Mouse (Mus musculus) layer of hippocampus, postnatal 36 days (tissue): ENCODE measurements around the gene Cfap70. TPM values are rescaled to one million over a fixed set of nuclear protein-coding genes. Genes with fewer than 3 reads are reported as not detected.
A peak's percentile ranks its signal among the peaks of the same experiment; 100 is the strongest.

Experiments used
- DNase-seq, 2 experiments: peaks; one replicate each; pipeline ENCODE4 v3.0.0; 2022
- total RNA-seq, 2 experiments: library from RNA; stranded (reverse); gene quantifications; 2 replicates each; pipeline ENCODE4 v1.2.3; 2021

Gene Cfap70
- total RNA-seq: 1 to 10 TPM in 1 of 2 experiments, under 1 TPM in 1; 0.75 to 2.4 TPM

DNA sequence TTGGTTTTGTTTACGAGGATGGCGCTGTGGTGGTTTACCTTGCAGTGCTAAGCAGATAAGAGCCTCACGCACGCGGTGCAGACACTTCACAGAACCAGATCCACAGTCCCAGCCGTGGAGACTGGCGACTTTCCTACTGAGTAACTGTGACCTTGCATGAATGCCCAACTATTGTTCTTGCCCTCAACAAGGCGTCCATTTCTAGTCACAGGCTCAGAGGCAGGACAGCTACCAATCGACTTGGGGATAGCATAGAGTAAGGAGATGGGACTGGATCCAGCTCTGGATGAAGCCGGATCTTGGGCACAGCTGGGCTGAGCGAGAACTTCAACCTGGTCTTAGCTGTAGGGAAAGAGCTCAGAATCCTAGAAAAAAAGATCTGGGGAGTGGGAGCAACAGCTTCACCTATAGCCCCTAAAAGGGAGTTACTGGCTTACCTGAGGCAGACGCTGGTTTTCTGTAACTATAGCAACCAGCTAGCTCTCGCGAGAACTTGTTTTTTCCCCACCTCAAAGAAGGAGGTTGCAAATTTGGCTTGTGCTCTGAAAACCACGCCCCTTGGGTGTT is at the start of gene Cfap70:
Cfap70 (minus strand) TSS at position 462 of the 567 bp plus-strand sequence.
- DNase-seq: peak; percentile 10 to 13

DNA sequence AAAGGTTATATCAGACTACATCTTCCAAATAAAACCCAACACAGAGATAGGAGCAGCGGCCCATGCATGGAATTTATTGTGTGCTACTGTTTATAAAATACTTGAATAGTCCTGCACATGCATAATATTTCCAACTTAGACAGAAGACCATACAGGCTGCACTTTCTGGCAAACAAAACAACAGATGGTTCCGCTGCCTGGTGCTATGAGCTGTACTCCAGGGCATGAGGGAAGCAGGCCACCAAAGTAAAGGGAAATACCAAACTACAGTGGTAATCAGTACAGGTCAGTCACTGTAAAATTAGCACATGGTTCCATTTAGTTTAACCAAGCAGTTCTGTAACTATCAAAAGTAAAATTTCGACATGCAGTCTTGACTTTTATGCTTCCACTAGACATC is 48.0 kb upstream of the Cfap70 start:
- no peak for DNase-seq

DNA sequence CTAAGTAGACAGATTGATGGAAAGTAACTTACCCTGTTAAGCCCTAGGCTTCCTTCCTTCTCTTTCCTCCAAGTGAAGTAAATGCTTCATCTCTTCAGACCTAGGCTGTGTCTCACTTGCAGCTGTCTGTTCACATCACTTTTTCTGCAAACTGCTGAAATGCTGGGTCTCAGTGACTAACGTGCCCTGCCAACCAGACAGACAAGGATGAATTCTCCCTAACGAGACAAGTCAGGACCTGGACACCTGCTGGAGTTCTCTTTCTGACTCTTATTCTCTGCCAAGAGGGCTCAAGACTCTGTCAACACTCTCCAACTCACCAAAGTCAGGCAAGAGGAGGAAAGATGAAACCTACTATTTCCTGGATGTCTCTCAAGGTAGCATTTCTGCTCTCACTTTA is 44.6 kb upstream of the Cfap70 start, which contains the start of gene Mss51:
Mss51 (minus strand) TSS at position 299 of the 400 bp plus-strand sequence.
- DNase-seq: no peak

DNA sequence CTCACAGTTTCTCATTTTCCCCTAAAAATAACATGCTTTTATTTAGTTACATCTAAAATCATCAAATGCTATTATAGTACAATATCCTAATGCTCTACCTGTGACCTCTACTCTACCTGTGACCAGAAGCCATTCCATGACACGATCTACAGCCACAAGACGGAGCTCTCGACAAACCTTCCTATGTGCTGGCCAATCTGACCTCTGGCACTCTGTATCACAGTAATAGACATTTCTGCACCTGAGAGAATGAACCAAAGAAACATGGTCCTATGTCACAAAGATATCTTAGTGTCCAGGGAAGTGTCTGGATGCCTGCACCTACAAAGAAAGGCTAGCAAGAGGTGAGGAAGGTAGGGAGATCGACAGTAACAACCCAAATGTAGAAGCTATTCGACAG is 34.0 kb upstream of the Cfap70 start:
- DNase-seq: no peak

DNA sequence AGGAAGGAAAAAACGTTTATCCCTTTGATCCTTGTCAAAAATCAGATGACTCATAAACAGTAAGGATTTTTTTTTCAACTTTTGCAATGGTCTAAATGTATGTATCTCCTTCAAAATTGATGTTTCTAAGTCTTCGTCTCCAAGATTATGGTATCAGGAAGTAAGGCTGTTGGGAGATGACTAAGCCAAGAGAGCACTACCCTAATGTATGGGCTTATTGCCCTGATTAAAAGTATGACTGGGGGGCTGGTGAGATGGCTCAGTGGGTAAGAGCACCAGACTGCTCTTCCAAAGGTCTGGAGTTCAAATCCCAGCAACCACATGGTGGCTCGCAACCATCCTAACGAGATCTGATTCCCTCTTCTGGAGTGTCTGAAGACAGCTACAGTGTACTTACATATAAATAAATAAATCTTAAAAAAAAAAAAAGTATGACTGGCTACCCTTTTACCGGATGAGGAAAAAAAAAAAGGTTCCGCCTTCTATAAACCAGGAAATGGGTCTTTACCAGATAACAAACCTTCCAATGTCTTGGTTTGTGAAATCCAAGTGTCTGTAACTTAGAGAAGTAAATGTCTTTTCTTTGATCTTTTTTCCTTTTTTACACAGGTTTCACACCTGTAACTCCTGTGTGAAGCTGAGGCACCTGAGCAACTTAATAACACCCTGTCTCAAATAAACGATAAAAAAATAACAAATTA is 30.2 kb upstream of the Cfap70 start:
- no peak for DNase-seq

DNA sequence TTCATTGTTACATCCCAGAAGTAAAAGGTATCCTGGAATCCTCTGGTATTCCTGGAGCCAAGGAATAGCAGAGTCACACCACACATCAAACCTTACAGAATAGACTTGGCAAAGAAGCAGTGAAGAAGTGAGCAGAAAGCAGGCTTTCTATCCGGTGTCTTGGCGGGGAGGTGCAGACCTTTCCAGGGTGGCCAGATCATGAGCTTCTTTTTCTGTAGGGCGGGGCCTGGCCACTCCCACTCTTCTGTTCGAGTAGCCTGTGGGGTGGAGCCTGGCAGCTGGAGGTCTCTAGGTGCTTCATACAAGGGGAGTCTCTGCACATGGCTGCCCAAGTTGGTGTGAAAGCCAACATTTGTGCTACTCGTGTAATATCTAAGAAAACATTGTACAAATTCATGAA is 29.2 kb upstream of the Cfap70 start:
- no peak for DNase-seq

DNA sequence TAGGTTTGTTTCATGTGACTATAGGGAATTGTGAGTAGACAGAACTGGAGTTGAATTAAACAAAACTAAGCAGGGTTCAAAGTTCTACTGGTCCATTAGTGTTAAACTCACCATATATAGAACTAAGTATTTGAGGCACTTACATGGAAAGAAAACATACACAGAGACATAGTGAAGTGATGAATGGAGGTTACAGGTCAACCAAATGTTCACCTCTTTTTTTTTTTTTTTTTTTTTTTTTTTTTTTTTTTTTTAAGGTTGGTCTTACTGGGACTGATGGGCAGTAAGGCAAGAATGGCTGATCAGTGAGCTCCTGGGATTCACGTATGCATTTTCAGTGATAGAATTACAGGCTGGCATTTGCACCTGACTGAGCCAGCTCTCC is 28.2 kb upstream of the Cfap70 start:
- DNase-seq: no peak

DNA sequence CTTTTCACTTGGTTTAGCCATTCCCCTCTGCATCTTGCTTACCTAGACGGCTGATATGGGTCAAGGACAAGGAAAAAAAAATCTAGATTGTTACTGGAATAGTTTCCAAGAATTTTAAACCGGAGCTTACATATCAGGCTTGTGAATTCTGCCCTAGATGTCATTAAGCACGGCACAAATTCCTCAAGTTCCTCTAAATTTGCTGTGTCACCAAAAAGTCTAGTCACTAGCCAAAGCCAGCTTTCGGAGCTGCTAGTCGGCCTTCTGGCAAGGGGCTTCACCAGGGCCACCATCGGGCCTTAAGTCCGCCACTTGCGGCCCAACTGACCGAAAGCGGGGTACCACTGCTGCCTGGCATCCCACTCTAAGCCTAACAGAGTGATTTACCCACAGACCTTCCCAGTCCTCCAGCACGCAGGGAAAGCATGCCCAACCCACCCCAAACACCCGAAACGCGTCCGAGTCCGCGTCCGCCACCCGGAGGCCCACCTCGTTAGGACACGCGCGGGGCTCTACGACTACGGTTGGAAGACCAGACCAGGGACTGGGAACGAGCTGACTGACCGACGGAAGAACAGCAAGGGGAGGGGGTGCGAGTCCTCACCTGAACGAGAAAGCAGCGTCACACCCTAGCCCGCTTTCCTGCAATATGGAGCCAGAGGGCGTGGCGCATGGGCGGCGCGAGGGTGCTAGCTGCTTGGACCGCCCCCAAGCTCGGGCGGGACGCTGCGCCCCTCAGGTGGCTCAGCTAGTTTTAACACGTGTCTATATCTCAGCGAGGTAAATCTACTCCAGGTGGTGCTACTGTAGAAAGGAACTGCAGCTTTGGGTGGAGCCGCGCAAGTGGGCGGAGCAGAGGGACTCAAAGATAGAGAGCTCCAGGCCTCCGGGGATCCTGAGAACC is 27.5 kb upstream of the Cfap70 start, which contains the start of gene Anxa7:
Anxa7 (minus strand) TSS at position 843 of the 904 bp plus-strand sequence.
- DNase-seq: peak; percentile 77 to 79

DNA sequence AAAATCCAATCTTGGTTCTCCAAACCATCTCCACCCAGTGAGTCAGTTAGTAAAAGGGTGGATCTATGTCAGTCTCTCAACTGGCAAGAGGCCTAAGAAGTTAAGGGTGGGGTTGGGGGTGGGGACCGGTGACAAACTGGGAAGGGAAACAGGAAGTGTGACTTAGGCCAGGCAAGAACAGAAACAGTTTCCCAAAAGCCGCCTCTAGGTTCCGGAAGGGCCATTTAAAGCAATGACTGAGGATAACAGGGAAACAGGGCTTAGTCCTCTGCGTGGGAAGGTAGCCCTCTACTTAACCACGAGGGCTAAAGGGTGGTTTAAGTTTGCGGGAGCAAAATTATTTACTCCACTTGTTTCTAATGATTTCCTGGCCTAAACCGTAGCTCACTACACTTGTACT is 26.8 kb upstream of the Cfap70 start:
- no peak for DNase-seq

DNA sequence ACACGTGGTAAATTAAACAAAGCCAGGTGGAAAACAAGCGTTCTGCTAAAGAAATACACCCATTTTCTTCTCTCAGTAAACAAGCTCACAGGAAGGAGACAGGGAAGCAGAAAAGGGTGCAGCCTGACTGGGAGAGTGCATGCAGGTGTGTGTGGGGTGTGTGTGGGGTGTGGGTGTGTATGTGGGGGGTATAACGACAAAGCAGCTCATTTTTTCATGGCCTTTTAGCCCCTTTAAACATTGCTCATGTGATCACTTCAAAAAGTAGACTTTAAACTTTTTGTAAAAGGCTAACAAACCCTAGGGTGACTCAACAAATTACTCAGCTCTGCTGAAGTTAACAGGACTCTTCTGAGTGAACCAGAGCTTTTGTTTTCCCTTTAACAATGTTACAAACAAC is 26.4 kb upstream of the Cfap70 start:
- DNase-seq: no peak

DNA sequence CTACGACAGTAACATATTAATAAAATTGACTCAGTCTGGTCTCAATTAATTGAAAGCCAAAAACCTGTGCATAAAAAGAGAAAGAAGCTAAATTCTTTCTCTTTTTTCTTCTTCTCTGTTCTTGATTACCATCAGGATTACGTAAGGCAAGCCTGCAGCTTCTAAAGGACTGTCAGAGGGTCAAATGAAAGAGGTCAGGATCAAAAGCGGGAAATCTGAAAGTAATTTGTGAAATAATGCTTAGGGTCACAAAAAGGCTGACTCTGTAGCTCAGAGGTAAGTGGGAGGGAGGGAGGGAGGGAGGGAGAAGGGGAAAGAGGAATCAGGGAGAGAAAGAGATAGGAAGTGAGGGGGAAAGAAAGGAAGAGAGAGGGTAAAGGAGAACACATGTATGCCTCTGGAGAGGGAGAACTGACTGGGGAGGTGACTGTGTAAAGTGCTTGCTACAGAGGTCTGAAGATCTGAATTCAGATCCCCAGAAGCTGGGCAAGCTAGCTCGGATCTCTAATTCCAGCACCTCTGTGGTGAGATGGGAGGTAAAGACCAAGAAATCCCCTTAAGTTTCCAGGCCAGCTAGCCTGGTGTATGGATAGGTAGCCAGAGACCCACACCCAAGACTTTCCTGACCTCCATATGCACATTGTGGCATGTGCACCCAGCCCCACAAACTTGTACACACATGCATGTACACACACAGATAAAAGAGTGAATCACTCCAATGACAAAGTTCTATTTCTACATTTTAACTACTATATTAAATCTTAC is 25.4 kb upstream of the Cfap70 start:
- DNase-seq: no peak

DNA sequence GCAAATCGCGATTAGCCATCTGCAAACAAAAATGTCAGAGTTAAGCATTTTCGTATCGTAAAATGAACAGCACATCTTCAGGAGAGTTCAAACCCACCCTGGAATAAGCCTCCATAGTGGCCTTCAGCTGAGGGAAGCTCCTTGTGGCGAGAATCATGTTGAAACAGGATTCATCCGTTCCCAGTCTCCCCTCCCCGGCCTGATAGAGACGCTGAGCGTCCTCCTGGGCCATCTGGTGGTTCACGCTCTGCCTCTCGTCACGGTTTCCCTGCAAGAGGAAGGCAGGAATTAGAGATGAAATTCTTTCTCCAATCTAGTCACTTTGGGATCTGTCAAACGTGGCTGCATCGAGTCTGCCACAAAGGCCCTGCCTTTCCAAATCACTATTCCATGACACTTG is 8.2 kb upstream of the Cfap70 start:
- DNase-seq: peak; percentile 16 to 36

DNA sequence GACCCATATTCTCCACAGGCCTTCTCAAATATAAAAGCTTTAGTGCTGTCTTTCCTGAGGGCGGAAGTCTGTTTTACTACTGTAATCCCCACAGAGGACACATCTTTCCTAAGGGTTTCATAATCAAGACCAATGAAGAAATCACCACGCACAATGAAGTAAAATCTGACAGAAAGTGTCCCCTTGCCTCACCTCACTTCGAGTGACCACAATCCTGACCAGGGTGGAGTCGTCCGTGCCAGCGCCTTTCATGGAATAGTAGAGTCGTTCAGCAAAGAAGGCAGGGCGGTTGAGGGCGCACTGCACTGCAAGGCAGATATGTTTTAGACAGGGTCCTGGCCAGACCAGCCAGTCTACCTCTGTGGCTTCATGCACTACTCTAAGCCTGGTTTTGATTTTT is 6.4 kb upstream of the Cfap70 start:
- DNase-seq: no peak

DNA sequence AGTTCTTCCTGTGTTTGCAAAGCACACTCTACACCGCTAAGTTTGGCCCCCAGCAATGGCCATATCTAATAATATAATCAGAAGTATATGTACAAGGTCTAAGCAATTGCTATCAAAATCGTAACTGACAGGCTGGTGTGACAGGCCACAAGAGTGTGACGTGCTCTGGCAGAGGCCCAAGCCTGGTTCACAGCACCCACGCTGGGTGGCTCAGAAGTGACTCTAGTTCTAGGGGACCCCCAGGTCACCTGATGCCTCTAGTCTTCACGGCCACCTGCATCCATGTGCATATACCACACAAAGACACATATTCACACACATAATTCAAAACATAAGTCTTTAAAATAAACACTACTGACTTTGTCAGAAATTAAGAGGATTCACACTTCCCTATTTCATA is 903 bp upstream of the Cfap70 start:
- no peak for DNase-seq

DNA sequence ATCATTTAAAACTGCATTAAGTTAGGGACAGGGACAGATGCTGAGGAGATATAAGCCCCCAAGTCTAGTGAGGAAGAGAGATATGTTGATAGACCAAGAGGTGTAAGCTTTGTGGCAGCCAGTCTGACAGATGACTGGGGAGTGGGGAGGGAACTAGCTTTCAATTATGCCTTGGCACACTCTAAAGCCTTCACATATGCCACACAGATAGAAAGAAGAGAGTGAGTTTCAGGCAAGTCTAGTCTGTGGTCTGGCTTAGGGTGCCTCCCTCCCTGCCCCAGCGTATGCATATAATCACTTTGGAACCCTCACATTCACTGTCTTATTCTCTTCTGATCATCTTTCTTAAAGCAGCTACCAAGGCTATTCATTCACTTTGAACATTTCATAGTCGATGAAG is 724 bp downstream of the Cfap70 start:
- peak in 1 of 2 experiments; percentile 17 for DNase-seq

DNA sequence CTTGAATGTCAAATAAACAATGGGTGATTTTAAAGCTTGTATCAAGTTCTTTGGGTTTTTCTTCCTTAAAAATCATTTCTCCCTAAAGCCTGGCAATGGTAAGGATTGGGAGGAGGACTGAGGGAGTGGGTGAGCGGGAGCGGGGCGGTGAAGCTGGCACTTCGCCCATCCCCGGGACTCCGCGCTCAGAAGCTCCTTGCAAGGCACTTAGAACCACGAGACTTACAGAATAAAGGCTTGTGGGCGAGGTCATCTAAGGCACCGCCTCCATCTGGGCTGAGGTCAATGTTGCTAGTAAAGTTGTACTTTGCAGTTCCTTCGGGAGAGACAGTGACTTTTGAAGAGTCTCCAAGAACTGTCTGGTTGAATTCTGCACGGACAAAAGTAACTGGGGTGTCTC is 4.8 kb downstream of the Cfap70 start:
- DNase-seq: no peak

DNA sequence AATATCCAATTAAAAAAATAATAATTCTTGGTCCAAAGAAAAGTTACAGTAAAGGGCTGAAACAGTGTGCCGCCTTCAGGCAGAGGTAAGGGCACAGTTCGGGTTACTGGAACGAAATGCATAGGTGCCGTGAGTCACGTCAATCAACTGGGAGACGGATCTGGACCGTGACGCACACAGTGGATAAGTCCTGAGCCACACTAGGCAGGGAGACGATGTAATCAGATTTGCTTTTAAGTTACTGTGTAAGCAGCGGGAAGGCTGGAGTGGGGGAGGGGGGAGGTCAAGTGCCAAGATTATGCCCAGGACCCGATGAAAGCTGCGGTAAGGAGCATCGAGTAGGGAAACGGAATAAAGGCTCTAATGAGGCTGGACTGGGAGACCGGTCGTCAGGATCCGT is 9.8 kb downstream of the Cfap70 start:
- no peak for DNase-seq

DNA sequence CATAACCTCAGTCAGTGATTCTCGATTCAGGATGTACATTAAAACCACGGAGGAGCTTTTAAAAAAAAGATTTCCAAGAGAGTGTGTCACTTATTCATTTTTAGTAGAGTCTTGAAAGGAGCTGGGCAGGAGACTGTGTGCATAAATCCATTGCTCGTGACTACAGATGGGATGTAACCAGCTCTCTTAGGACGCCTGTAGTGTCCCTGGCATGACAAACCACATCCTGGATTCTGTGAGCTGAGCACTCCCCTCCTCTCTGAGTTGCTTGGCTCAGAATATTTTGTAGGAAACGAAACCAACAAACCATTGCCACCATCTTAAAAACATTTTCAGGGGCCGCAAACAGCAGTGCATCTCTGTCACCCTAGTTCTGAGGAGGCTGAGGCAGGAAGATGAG is 15.1 kb downstream of the Cfap70 start:
- no peak for DNase-seq

DNA sequence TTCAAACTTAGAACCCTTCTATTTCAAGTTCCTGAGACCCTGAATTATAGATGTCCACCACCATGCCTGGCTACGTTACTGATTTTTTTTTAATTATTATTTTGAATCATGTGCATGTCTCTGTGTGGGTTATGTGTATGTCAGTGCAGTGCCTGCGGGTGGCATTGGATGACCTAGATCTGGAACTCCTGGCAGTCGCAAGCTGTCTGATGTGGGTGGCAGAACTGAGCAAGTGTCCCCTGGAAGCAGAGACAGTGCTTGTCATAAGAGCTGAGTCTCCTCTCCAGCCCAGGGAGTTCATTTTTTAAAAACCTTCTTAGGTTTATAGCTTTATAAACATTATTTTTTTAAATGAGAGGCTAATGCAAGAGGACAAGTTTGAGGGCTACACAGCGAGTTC is 19.6 kb downstream of the Cfap70 start:
- DNase-seq: no peak

DNA sequence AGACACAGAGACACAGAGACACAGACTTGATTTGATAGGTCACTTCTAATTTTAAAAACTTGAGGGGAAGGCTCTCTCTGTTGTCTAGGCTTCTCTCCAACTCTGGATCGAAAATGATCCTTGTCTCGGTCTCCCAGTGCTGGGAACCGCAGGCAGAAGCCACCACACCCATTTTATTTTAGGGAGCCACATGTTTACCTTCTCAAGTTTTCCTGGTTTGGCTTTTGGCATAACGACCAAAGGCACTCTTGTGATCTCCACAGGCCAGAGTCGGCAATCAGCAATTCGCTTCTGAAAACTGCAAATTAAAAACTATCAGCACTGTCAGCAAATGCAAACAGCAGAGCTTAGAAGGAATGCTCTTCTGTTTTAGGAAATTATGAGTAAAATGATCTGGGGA is 20.3 kb downstream of the Cfap70 start:
- no peak for DNase-seq

DNA sequence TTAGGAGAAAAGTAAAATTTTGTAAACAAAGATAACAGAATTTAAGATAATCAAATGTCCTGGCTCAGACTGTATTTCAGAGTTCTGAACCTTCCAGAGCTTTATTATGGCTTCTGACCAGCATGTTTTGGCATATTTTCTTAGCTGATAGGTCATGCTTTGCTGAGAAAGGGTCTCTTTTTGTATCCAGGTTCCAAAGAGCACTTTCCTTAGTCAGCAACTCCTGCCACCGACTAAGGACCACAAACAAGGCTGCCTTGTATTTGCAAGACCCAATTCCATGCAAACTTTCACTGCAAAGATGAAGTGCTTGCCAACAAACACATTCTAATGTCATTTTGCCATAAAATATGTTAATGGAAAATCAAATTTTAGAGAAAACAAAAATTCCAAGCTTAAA is 22.2 kb downstream of the Cfap70 start:
- no peak for DNase-seq

DNA sequence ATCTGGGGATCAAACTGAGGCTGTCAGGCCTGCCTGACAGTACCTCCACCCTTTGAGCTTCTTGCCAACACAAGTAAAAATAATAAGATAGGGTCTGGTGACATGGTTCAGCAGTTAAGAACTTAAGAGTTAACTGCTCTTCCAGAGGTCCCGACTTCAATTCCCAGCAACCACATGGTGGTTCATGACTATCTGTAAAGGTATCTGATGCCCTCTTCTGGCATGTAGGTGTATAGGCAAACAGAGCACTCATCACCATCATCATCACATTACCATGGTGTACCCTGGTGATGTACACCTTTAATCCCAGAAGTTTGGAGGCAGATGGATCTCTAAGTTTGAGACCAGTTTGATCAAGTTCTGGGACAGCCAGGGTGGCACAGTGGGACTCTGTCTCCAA is 23.4 kb downstream of the Cfap70 start:
- DNase-seq: no peak

DNA sequence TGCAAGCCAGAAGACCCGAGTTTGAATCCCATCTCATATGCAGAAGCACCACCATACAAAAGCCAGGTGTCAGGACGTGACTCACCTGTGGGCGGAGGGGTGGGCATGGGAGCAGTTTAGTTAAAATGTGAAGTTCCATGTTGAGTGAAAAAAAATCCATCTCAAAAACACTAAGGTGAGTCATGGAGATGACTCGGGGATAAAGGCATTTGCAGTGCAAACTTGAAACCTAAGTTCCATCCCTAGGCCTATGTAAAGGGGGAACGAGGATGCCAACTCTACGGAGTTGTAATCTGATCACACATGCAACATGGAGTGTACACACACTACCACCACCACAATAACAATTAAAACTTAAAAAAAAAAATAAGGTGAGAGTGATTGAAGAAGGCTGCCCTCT is 29.0 kb downstream of the Cfap70 start:
- DNase-seq: no peak
